Mouse (Mus musculus) brain, embryonic 14.5 days (tissue): ENCODE measurements around the gene Olfr1375. TPM values are rescaled to one million over a fixed set of nuclear protein-coding genes. Genes with fewer than 3 reads are reported as not detected.
A peak's percentile ranks its signal among the peaks of the same experiment; 100 is the strongest.
"Not testable (repeated sequence)": the region's sequence is repeated elsewhere in the genome, so short reads cannot be mapped to it uniquely, and the experiment has no call there.

Source experiments
- DNase-seq: peaks from one replicate; pipeline ENCODE4 v3.0.0-alpha.2; 2011; ENCODE audit warnings: low read depth
- CTCF ChIP-seq: fragments of 200-500 bp; IDR thresholded peaks from 2 replicates; pipeline ENCODE4 v1.5.1; 2012; ENCODE audit warnings: inconsistent platforms, mild to moderate bottlenecking, moderate library complexity, borderline replicate concordance; ENCODE audit not compliant: insufficient read depth, insufficient read length; ENCODE audit errors: extremely low read depth
- POLR2A ChIP-seq: fragments of 200-500 bp; IDR thresholded peaks from 2 replicates; pipeline ENCODE4 v1.6.1; 2012; ENCODE audit warnings: mild to moderate bottlenecking, inconsistent platforms, borderline replicate concordance; ENCODE audit not compliant: poor library complexity, insufficient read depth, insufficient read length, severe bottlenecking; ENCODE audit errors: extremely low read depth
- polyA plus RNA-seq: library from polyadenylated mRNA; depleted of rRNA; stranded (reverse); fragments of >200 nt; gene quantifications from 2 replicates; pipeline ENCODE4 v1.2.3, GENCODE M21; 2012; rRNA removed

Olfr1375 gene
- not detected in 2 replicates for polyA plus RNA-seq

DNA sequence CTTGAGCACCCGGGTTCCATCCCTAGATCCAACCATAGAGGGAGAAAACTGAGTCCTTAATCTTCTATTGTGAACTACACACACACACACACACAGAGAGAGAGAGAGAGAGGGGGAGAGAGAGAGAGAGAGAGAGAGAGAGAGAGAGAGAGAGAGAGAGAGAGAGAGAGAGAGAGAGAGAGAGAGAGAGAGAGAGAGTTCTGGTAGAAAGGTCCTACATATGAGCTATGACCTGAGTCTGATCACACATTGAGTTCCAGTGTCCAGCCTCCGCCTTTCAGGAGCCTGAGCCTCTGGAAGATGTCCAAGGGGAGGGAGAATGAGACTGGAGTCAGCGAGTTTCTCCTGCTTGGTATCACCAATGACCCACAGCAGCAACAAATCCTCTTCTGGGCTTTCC is at the start of gene Olfr1375:
Olfr1375 (plus strand) TSS at position 301 of the 400 bp plus-strand sequence.
- DNase-seq, result not testable (repeated sequence)

DNA sequence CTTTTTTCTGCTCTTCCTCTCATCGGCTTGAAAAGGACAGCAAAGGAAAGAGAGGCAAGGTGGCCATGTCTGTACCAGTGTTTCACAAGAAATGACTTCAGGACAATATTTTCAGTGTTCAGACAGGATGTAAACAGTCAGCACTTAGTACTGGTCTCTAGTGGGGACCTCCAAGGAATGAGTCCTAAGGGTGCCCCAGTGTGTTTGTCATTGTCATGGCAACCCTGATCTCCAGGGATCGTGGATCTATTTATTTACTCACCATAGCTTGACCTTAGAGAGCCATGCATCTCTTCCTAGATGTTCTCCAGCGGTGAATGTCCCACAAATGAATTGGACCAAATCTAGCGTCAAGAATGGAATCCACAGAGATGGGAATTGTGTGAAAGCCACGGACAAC is 44.6 kb upstream of the Olfr1375 start, which contains the start of gene Olfr51:
Olfr51 (plus strand) TSS at position 301 of the 400 bp plus-strand sequence.
- no peak for TF ChIP-seq POLR2A
- no peak for TF ChIP-seq CTCF

GRCm38 (mm10) chr11:51011821-51012220 is 36.1 kb upstream of the Olfr1375 start:
- DNase-seq, result peak; percentile 7
- TF ChIP-seq CTCF, result no peak
- TF ChIP-seq POLR2A, result no peak

More for the DNA sequence above, 44.6 kb upstream of the Olfr1375 start, which contains the start of gene Olfr51:
- DNase-seq, result no peak

DNA sequence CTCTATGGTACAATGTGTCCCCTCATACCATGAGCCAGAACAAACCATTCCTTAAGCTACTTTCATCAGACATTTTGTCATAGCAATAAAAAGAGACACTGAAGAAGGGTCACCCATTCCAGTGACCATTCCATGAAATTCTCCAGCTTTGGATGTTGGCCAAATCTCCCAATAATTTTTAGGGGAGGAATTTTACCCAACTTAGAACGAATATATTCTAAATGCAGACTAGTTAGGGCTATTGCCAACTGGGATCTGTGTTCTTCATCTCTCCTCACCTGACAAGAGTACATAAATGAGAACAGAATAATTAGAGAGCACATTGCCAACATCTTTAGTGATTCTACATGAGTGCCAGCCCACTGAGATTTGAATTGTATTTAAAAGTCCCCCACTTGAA is 34.0 kb upstream of the Olfr1375 start, which contains the start of gene Olfr54:
Olfr54 (plus strand) TSS at position 301 of the 400 bp plus-strand sequence.
- no peak for DNase-seq
- TF ChIP-seq CTCF (no peak), POLR2A (no peak)

GRCm38 (mm10) chr11:51016341-51016740 is 31.6 kb upstream of the Olfr1375 start:
- no peak for DNase-seq
- TF ChIP-seq CTCF (no peak), POLR2A (no peak)

GRCm38 (mm10) chr11:51026811-51027210 is 21.1 kb upstream of the Olfr1375 start:
- DNase-seq, result not testable (repeated sequence)

GRCm38 (mm10) chr11:51029381-51029780 is 18.5 kb upstream of the Olfr1375 start:
- not testable (repeated sequence) for DNase-seq

GRCm38 (mm10) chr11:51030225-51030624 is 17.7 kb upstream of the Olfr1375 start:
- no peak for TF ChIP-seq POLR2A
- no peak for TF ChIP-seq CTCF

DNA sequence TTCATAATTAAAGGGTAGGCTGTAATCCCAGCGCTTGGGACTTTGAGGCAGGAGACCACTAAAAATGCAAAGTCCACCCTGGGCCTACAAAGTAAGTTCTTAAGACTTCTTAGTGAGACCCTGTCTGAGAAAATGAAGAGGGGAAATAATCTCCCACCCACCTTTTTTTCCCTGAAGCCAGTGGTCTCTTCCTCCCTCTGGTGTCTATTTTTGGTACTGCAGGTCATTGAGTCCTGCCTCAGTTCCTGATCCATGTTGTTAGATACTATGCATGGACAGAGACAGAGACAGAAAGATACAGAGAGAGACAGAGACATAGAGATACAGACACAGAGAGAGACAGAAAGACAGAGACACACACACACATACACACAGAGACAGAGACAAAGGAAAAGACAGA is 15.1 kb upstream of the Olfr1375 start:
- TF ChIP-seq POLR2A (no peak), CTCF (peak; percentile 75; the same call in 1 of the 2 replicates)
- peak; percentile 56 for DNase-seq

More at GRCm38 (mm10) chr11:51030225-51030624, 17.7 kb upstream of the Olfr1375 start:
- DNase-seq, result no peak

DNA sequence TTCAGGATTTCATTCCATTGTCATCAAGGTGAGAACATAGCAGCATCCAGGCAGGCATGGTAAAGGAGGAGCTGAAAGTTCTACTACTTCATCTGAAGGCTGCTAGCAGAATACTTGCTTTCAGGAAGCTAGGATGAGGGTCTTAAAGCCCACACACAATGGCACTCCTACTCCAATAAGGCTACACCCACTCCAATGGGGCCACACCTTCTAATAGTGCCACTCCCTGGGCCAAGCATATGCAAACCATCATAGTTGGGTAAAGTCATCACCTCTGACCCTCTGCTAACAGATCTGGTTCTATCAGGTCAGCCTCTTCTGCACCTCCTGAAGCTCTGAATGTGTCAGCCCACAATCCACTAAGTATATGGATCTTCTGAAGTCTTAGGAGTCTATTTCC is 13.8 kb upstream of the Olfr1375 start:
- not testable (repeated sequence) for DNase-seq

DNA sequence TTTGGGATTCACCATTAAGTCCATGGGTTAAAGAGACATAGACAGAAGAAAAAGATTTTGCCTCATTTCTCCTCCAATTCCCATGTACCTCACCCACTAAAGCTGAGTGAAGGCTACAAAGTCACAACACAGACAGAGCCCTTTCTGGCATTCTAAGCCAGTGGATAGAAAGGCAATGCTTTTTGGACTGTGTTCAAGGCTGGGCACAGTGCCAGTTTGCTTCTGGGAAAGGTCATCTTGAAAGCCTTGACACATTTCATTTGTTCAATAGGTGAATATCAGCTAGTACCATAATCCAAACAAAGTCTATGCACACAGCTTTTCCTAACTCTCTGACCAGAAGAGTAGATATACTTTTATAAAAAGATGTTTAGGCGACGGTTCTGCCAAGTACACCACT is 12.0 kb upstream of the Olfr1375 start:
- peak; percentile 4 for DNase-seq

DNA sequence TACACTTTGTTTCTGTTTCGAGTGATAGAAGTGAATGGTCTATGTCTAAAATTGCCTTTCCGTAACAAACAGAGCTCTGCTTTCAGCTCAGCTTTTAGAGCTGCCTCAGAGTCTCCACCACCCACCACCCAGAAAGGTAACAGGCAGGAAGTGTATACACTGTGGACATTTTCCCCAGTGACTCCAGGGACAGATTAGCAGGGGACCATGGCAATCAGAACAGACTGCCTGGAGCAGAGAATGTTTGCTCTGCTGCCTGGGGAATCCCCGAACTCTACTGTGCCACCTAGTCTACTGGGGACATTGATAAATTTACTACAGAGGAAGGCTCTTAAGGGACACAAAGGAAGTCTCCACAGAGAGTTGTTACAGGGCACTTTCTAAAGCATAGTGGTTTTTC is 3.1 kb upstream of the Olfr1375 start:
- not testable (repeated sequence) for DNase-seq

More for the DNA sequence above, 12.0 kb upstream of the Olfr1375 start:
- no peak for TF ChIP-seq POLR2A
- no peak for TF ChIP-seq CTCF

- DNase-seq, result no peak
- TF ChIP-seq POLR2A (no peak), CTCF (no peak)
Observed at GRCm38 (mm10) chr11:51051678-51052077, 3.8 kb downstream of the Olfr1375 start.

DNA sequence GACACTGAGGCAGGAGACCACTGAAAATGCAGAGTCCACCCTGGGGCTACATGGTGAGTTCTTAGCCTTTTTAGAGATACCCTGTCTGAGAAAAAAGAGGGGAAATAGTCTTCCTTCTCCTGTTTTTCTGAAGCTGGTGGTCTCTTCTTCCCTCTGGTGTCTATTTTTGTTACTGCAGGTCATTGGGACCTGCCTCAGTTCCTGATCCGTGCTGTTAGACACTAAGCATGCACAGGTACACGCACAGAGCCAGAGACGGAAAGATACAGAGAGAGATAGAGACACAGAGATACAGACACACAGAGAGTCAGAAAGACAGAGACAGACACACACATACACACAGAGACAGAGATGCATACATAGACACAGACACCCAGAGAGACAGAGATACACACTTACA is 5.3 kb downstream of the Olfr1375 start:
- peak; percentile 14 for DNase-seq

More for the DNA sequence above, 5.3 kb downstream of the Olfr1375 start:
- TF ChIP-seq POLR2A, result no peak
- TF ChIP-seq CTCF, result peak; percentile 47; the same call in 1 of the 2 replicates
